Mouse (Mus musculus) intestine, postnatal 0 days (tissue): ENCODE measurements around the gene Cdx2. TPM values are rescaled to one million over a fixed set of nuclear protein-coding genes. Genes with fewer than 3 reads are reported as not detected.
A peak's percentile ranks its signal among the peaks of the same experiment; 100 is the strongest.

ENCODE experiments used
- ATAC-seq: fragments of 200-750 bp; cut with Nextera tagmentation; 2 replicates; pipeline ENCODE4 v1.8.0; 2017; ENCODE audit warnings: mild to moderate bottlenecking, moderate TSS enrichment, moderate library complexity
- H3K27ac ChIP-seq: fragments of 300-500 bp; sonication (generic); 2 replicates; pipeline ENCODE4 v1.5.1; 2014; ENCODE audit warnings: mild to moderate bottlenecking, low read depth, low read length, moderate library complexity
- H3K27me3 ChIP-seq: fragments of 300-500 bp; sonication (generic); replicated peaks from 2 replicates; pipeline ENCODE4 v1.6.1; 2014; ENCODE audit warnings: low read length, mixed read lengths; ENCODE audit not compliant: control insufficient read depth, insufficient read depth
- H3K36me3 ChIP-seq: fragments of 300-500 bp; sonication (generic); 2 replicates; pipeline ENCODE4 v1.6.1; 2014; ENCODE audit warnings: mild to moderate bottlenecking, moderate library complexity; ENCODE audit not compliant: control insufficient read depth, insufficient read depth
- H3K4me1 ChIP-seq: fragments of 300-500 bp; sonication (generic); replicated peaks from 2 replicates; pipeline ENCODE4 v1.6.1; 2014; ENCODE audit warnings: antibody characterized with exemption, low read length, mixed read lengths; ENCODE audit not compliant: control insufficient read depth, insufficient read depth
- H3K4me2 ChIP-seq: fragments of 300-500 bp; sonication (generic); replicated peaks from 2 replicates; pipeline ENCODE4 v1.6.1; 2014; ENCODE audit warnings: low read depth, mild to moderate bottlenecking, moderate library complexity
- H3K4me3 ChIP-seq: fragments of 300-500 bp; sonication (generic); 2 replicates; pipeline ENCODE4 v1.5.1; 2014; ENCODE audit warnings: low read depth, low read length
- H3K9ac ChIP-seq: fragments of 300-500 bp; sonication (generic); 2 replicates; pipeline ENCODE4 v1.6.1; 2014; ENCODE audit warnings: mild to moderate bottlenecking, low read depth, low read length
- H3K9me3 ChIP-seq: fragments of 300-500 bp; sonication (generic); 2 replicates; pipeline ENCODE4 v1.6.1; 2016; ENCODE audit warnings: mixed run types; ENCODE audit not compliant: control insufficient read depth
- CTCF ChIP-seq: sonication (generic); IDR thresholded peaks from 2 replicates; pipeline ENCODE4 v1.5.1; 2016; ENCODE audit warnings: low read depth, mild to moderate bottlenecking, control low read depth, antibody characterized with exemption, moderate library complexity
- WGBS: fragments of 180-500 bp; shearing (Covaris S2); extraction: QIAGEN DNeasy Blood & Tissue Kit; methylation state at CpG from one replicate; pipeline ENCODE4 v1.1.7; 2014; 5-methylcytosine and 5-hydroxymethylcytosine counted together
- polyA plus RNA-seq: library from polyadenylated mRNA; unstranded; fragments of >200 nt; fragmentation: Nextera tagmentation; extraction: Ambion mirVana; gene quantifications from 2 replicates; pipeline ENCODE4 v1.2.1, GENCODE M21; 2015

Cdx2 gene
- polyA plus RNA-seq, 1 experiment from 2014 or later = 35.0 TPM

GRCm38 (mm10) chr5:147300001-147300363 lies 7.1 kb downstream of the Cdx2 start:
- Histone ChIP-seq H3K9me3 (no peaks in the 10 kb centered on the region), H3K27ac (peak overlapping the region; percentile 88), H3K4me2 (peak overlapping the region; percentile 69), H3K9ac (peak overlapping the region; percentile 94; the same call in 1 of the 2 replicates), H3K36me3 (peaks cover 8% of the 10 kb centered on the region; the same call in 1 of the 2 replicates), H3K4me1 (no peaks in the 10 kb centered on the region), H3K4me3 (peak overlapping the region; percentile 74), H3K27me3 (peaks cover 6% of the 10 kb centered on the region; the same call in 1 of the 2 replicates)
- 2% methylated on average over 4 of the region's 4 CpGs for WGBS
- TF ChIP-seq CTCF = no peak
- ATAC-seq = peak; percentile 78

DNA sequence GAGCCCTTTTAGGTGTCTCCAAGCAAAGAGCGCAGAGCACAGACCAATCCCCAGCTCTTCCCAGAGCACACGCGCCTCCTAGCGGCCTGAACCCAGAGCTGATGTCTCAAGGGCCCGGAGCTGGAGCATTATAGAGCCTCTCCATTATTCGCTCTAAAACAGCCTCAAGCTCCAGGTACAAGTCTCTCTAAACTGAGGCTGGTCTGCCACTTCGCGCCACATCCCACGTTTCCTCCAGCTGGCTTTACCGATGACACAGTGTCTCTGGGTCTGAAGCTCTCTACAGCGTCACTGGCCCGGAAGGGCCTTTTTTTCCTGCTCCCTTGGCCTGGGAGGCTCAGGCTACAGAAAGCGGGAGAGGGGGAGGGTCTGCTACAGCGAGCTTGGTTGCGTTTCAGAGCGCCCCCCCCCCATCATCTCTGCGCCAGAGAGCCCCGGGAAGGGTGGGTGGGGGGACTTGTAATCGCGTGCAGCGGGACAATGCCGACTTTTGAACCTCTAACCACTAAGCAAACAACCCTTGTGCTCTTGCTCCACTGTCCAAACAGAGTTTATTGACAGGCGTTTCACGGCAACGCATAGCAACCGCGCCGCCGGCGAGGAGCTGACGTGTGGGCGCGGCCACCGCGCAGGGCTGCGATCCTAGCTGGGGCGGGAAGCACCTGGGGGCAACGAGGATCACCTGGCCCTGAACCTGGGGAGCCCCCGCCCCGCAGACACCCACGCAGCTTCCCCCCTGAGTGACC lies 7.6 kb downstream of the Cdx2 start:
- Histone ChIP-seq H3K4me1 (no peaks in the 10 kb centered on the region), H3K4me2 (peak overlapping the region; percentile 69), H3K27ac (peak overlapping the region; percentile 88), H3K4me3 (peak overlapping the region; percentile 74), H3K36me3 (peaks cover 8% of the 10 kb centered on the region; the same call in 1 of the 2 replicates), H3K9me3 (no peaks in the 10 kb centered on the region), H3K9ac (peak overlapping the region; percentile 35; the same call in 1 of the 2 replicates), H3K27me3 (peaks cover 6% of the 10 kb centered on the region; the same call in 1 of the 2 replicates)
- WGBS = 1% methylated on average over 41 of the region's 41 CpGs
- TF ChIP-seq CTCF = peak; percentile 82
- ATAC-seq = peak; percentile 94

DNA sequence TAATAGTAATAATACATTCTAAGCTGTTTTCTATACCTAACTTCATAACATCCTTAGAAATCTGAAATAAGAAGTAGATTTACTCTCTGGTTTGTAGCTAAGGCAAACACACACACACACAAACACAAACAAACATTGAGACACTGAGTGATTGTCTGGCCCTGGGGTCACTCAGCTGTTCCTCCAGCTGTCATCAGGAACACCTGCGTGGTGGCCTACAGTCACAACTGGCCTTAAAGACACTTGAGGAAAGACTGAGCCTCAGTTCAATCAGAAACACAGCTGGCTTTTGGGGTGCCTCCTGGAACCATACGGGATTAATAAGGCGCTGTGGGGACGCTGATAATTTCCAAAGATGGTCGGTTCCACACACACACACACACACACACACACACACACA lies 9.8 kb downstream of the Cdx2 start:
- Histone ChIP-seq H3K9me3 (no peaks in the 10 kb centered on the region), H3K27me3 (peaks cover 12% of the 10 kb centered on the region), H3K27ac (no peak overlapping the region), H3K4me2 (no peak overlapping the region), H3K4me1 (no peaks in the 10 kb centered on the region), H3K9ac (no peak overlapping the region), H3K4me3 (no peak overlapping the region), H3K36me3 (peaks cover 8% of the 10 kb centered on the region; the same call in 1 of the 2 replicates)
- ATAC-seq = no peak
- WGBS = 74% methylated on average over 5 of the region's 5 CpGs
- no peak for TF ChIP-seq CTCF

GRCm38 (mm10) chr5:147294121-147294520 lies 12.9 kb downstream of the Cdx2 start:
- peak overlapping the region; percentile 41; the same call in 1 of the 2 replicates for H3K27ac ChIP-seq
- H3K4me3 ChIP-seq = no peak overlapping the region
- peak overlapping the region; percentile 43 for H3K4me2 ChIP-seq
- H3K36me3 ChIP-seq = no peaks in the 10 kb centered on the region
- no peak overlapping the region for H3K9ac ChIP-seq
- peaks cover 5% of the 10 kb centered on the region for H3K27me3 ChIP-seq
- peak; percentile 80 for TF ChIP-seq CTCF
- WGBS = 13% methylated on average over 20 of the region's 20 CpGs
- ATAC-seq = peak; percentile 58
- H3K4me1 ChIP-seq = 0 out of 2 replicates have a peak, but pooled peaks cover 4% of the 10 kb centered on the region
- no peaks in the 10 kb centered on the region for H3K9me3 ChIP-seq

DNA sequence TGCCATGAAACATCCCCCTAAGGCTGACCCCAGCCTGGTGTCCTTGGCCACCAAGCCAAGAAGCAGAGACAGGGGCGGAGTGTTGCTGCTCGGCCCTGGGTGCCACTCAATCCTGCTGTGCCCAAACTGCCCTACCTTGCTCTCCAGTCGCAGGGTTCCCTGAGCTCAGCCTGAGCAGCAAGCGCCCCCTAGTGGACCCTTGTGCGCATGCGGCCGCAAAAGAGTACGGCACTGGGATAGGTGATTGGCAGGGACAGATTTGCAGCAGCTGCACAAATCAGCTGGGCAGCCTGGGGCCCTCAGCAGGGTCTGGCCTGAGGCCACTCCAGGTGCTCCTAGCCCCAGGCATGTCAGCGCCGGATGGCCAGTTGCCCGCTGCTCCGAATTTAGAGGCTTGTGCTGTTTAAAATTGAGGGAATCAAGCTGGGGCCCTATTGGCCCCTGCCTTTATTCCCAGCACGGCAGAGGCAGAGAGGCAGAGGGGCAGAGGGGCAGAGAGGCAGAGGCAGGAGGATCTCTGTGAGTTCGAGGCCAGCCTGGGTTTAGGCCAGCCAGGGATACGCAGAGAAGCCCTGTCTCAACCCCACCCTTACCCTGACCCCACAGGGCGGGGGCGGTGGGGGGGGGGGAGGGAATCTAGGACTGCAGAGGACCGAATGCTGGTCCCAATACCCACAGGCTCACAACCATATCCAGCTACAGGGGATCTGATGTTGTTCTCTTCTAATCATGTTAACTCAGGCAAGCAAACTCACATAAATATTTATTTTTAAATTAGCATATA lies 13.8 kb downstream of the Cdx2 start:
- H3K4me3 ChIP-seq = peak overlapping the region; percentile 12; the same call in 1 of the 2 replicates
- H3K36me3 ChIP-seq = no peaks in the 10 kb centered on the region
- peaks cover 5% of the 10 kb centered on the region; the same call in 1 of the 2 replicates for H3K27me3 ChIP-seq
- H3K9ac ChIP-seq = no peak overlapping the region
- H3K4me1 ChIP-seq = 0 out of 2 replicates have a peak, but pooled peaks cover 4% of the 10 kb centered on the region
- H3K4me2 ChIP-seq = peak overlapping the region; percentile 54
- WGBS = 18% methylated on average over 18 of the region's 18 CpGs
- H3K9me3 ChIP-seq = no peaks in the 10 kb centered on the region
- peak; percentile 81 for ATAC-seq
- TF ChIP-seq CTCF = peak; percentile 99
- peak overlapping the region; percentile 75; the same call in 1 of the 2 replicates for H3K27ac ChIP-seq

- 12% methylated on average over 13 of the region's 13 CpGs for WGBS
- Histone ChIP-seq H3K4me2 (peak overlapping the region; percentile 54), H3K9me3 (no peaks in the 10 kb centered on the region), H3K27me3 (peaks cover 5% of the 10 kb centered on the region; the same call in 1 of the 2 replicates), H3K4me3 (peak overlapping the region; percentile 12; the same call in 1 of the 2 replicates), H3K9ac (no peak overlapping the region), H3K27ac (peak overlapping the region; percentile 75), H3K36me3 (no peaks in the 10 kb centered on the region), H3K4me1 (0 out of 2 replicates have a peak, but pooled peaks cover 4% of the 10 kb centered on the region)
- no peak for TF ChIP-seq CTCF
- peak; percentile 75 for ATAC-seq
These were observed 14.5 kb downstream of the Cdx2 start for GRCm38 (mm10) chr5:147292506-147293120.
